Mouse (Mus musculus) embryonic facial prominence, embryonic 10.5 days (tissue): Measurements from ENCODE around the gene Msmo1. TPM values are rescaled to one million over a fixed set of nuclear protein-coding genes. Genes with fewer than 3 reads are reported as not detected.

Experiments used
- DNase-seq: peaks from one replicate; pipeline ENCODE4 v3.0.0-alpha.2; 2017; ENCODE audit warnings: low spot score
- H3K27ac ChIP-seq: fragments of 300-500 bp; sonication (generic); replicated peaks from 2 replicates; pipeline ENCODE4 v1.5.1; 2016; ENCODE audit warnings: mild to moderate bottlenecking
- H3K27me3 ChIP-seq: fragments of 300-500 bp; sonication (generic); replicated peaks from 2 replicates; pipeline ENCODE4 v1.6.1; 2016; ENCODE audit warnings: low read depth, mild to moderate bottlenecking; ENCODE audit not compliant: poor library complexity, severe bottlenecking
- H3K36me3 ChIP-seq: fragments of 300-500 bp; sonication (generic); replicated peaks from 2 replicates; pipeline ENCODE4 v1.6.1; 2016; ENCODE audit warnings: mild to moderate bottlenecking, moderate library complexity
- H3K4me1 ChIP-seq: fragments of 300-500 bp; sonication (generic); 2 replicates; pipeline ENCODE4 v1.6.1; 2016
- H3K4me3 ChIP-seq: fragments of 300-500 bp; sonication (generic); 2 replicates; pipeline ENCODE4 v1.5.1; 2016; ENCODE audit warnings: mild to moderate bottlenecking, moderate library complexity
- H3K9me3 ChIP-seq: fragments of 300-500 bp; sonication (generic); 2 replicates; pipeline ENCODE4 v1.6.1; 2016; ENCODE audit warnings: mild to moderate bottlenecking
- WGBS: fragments of 180-500 bp; shearing (Covaris S2); methylation state at CpG from one replicate; pipeline ENCODE4 v1.1.7; 2016; 5-methylcytosine and 5-hydroxymethylcytosine counted together
- polyA plus RNA-seq: library from polyadenylated mRNA; unstranded; fragments of >200 nt; fragmentation: Nextera tagmentation; extraction: Ambion mirVana; gene quantifications from 2 replicates; pipeline ENCODE4 v1.2.1, GENCODE M21; 2016

Msmo1 gene
- polyA plus RNA-seq, 1 experiment from 2014 or later = 152 TPM

- no peaks in the 10 kb centered on the region for H3K9me3 ChIP-seq
- DNase-seq = peak; percentile 91
- no peaks in the 10 kb centered on the region for H3K36me3 ChIP-seq
- peak within 1 kb of the TSS; percentile 94 for H3K27ac ChIP-seq
- under 1% methylated on average over 54 of the region's 54 CpGs for WGBS
- H3K27me3 ChIP-seq = peaks cover 19% of the 10 kb centered on the region
- peaks cover 10% of the 10 kb centered on the region for H3K4me1 ChIP-seq
- peak within 1 kb of the TSS; percentile 70 for H3K4me3 ChIP-seq
Observed at GRCm38 (mm10) chr8:64692651-64693201, 40.9 kb downstream of the Msmo1 start, which contains the start of gene Cpe. Cpe (minus strand) TSS chr8:64693054.

DNA sequence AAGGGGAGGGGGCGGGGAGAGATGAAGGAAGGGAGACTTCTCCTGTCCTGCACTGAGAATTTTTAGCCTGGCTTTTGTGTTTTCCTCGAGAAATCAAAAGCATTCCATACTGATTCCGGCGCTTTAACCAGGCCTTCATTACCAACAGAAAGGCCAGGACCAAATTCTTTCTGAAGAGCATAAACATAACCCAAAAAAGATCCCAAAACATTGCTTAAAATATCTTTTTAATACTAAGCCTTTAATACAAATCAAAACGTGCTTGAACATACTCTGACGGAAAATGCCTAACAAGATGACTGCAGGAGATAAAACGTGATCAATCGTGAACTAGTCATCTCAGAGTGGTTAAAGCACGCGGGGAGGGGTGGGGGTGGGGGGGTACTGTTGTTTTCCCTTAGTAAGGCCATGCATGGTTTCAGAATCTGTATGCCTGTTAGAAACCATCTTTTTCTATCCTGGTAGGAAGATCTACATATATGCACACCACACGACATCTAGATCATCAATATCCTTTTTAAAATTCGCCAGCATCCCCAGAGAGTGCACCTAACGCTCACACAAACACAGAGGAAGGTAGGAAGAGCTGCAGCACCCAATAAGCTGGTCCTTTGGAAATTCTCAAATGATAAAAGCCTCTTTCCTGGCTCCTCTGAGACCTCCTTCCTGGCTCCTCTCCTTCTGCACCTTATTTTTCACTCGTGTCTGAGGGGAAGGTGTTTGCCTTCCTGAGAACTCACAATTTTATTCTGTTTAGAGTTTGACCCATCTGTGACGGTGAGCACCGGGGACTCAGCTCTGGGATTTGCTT, 41.8 kb downstream of the Msmo1 start:
- WGBS = 9% methylated on average over 16 of the region's 16 CpGs
- peak overlapping the region; percentile 94 for H3K27ac ChIP-seq
- DNase-seq = peak; percentile 13

DNA sequence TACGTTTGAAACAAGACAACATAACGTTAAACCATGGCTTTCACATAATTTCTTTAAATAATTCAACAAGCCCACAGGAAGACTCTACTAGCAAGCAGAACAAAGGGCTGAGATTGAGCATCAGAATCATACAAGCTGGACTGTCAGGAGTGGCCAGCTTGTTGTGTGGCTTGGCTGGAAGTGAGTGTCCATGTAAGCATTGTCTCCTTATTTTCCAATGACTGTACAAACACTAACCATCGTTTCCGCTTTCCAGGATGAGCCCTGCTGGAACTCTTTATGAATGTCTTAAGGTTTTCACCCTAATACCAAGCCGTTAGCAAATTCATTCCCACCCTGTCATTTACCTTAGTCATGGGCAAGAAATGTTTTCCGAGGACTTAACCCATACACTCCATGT, 42.7 kb downstream of the Msmo1 start:
- Histone ChIP-seq H3K9me3 (no peaks in the 10 kb centered on the region), H3K27me3 (peaks cover 19% of the 10 kb centered on the region), H3K36me3 (no peaks in the 10 kb centered on the region), H3K4me3 (no peak overlapping the region), H3K27ac (no peak overlapping the region), H3K4me1 (peaks cover 10% of the 10 kb centered on the region)
- 90% methylated on average over 6 of the region's 6 CpGs for WGBS
- no peak for DNase-seq

More for the DNA sequence above, 41.8 kb downstream of the Msmo1 start:
- H3K4me1 ChIP-seq = peaks cover 10% of the 10 kb centered on the region
- H3K4me3 ChIP-seq = peak overlapping the region; percentile 70
- H3K36me3 ChIP-seq = no peaks in the 10 kb centered on the region
- H3K9me3 ChIP-seq = no peaks in the 10 kb centered on the region
- H3K27me3 ChIP-seq = peaks cover 19% of the 10 kb centered on the region

GRCm38 (mm10) chr8:64690306-64690705, 43.3 kb downstream of the Msmo1 start:
- no peak overlapping the region for H3K4me3 ChIP-seq
- peaks cover 19% of the 10 kb centered on the region for H3K27me3 ChIP-seq
- H3K36me3 ChIP-seq = no peaks in the 10 kb centered on the region
- 82% methylated on average over 6 of the region's 6 CpGs for WGBS
- H3K4me1 ChIP-seq = peaks cover 10% of the 10 kb centered on the region
- H3K9me3 ChIP-seq = no peaks in the 10 kb centered on the region
- no peak for DNase-seq
- H3K27ac ChIP-seq = no peak overlapping the region

GRCm38 (mm10) chr8:64688741-64689140, 44.9 kb downstream of the Msmo1 start:
- no peaks in the 10 kb centered on the region for H3K9me3 ChIP-seq
- 83% methylated on average over 4 of the region's 4 CpGs for WGBS
- no peak overlapping the region for H3K4me3 ChIP-seq
- H3K27ac ChIP-seq = no peak overlapping the region
- DNase-seq = no peak
- H3K36me3 ChIP-seq = no peaks in the 10 kb centered on the region
- H3K4me1 ChIP-seq = peaks cover 10% of the 10 kb centered on the region
- peaks cover 6% of the 10 kb centered on the region for H3K27me3 ChIP-seq

GRCm38 (mm10) chr8:64688161-64688560, 45.4 kb downstream of the Msmo1 start:
- no peak for DNase-seq
- Histone ChIP-seq H3K27me3 (peaks cover under 1% of the 10 kb centered on the region; the same call in 1 of the 2 replicates), H3K4me3 (no peak overlapping the region), H3K9me3 (no peaks in the 10 kb centered on the region), H3K27ac (no peak overlapping the region), H3K4me1 (peaks cover 9% of the 10 kb centered on the region), H3K36me3 (no peaks in the 10 kb centered on the region)
- 85% methylated on average over 3 of the region's 3 CpGs for WGBS

DNA sequence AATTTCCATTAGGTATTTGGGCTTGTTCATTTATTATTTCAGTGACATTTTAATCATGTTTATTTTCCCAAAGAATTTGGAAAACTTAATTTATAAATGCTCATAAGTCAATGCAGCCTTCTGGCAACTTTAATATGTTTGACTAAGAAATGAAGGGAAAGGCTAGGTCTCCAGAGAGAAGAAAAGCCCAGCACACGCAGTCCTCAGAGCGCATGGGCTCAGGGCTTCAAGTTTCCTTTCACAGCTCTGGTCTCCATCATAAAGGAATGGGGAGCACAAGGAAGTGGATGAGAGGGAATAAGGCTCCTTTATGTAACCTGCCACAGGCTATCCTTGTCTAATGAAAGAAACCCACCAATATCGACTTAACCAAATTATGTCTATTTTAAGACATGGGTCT, 51.1 kb downstream of the Msmo1 start:
- Histone ChIP-seq H3K4me1 (no peaks in the 10 kb centered on the region), H3K9me3 (no peaks in the 10 kb centered on the region), H3K27ac (no peak overlapping the region), H3K4me3 (no peak overlapping the region), H3K27me3 (no peaks in the 10 kb centered on the region), H3K36me3 (no peaks in the 10 kb centered on the region)
- DNase-seq = no peak
- 63% methylated on average over 3 of the region's 3 CpGs for WGBS

DNA sequence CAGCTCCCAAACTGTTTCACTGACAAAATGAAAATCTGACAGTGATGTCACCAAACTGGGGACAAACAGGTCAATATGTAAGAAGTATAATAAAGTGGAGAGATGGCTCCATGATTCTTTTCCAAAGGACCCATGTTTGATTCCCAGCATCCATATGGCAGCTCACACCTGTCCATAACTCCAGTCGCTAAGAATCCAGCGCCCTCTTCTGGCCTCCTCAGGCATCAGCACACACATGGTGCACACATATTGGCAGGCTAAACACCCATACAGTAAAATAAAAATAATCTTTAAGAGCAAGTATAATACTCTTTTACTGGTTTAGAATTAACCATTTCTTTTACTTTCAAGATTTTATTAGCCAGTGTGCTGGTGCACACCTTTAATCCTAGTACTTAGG, 57.2 kb downstream of the Msmo1 start:
- Histone ChIP-seq H3K4me1 (no peaks in the 10 kb centered on the region), H3K27ac (no peak overlapping the region), H3K27me3 (no peaks in the 10 kb centered on the region), H3K4me3 (no peak overlapping the region), H3K36me3 (no peaks in the 10 kb centered on the region), H3K9me3 (no peaks in the 10 kb centered on the region)
- no peak for DNase-seq
- WGBS = 75% methylated on average over 2 of the region's 2 CpGs

GRCm38 (mm10) chr8:64674951-64675585, 58.5 kb downstream of the Msmo1 start:
- Histone ChIP-seq H3K36me3 (no peaks in the 10 kb centered on the region), H3K27ac (no peak overlapping the region)
- WGBS = 83% methylated on average over 8 of the region's 8 CpGs

DNA sequence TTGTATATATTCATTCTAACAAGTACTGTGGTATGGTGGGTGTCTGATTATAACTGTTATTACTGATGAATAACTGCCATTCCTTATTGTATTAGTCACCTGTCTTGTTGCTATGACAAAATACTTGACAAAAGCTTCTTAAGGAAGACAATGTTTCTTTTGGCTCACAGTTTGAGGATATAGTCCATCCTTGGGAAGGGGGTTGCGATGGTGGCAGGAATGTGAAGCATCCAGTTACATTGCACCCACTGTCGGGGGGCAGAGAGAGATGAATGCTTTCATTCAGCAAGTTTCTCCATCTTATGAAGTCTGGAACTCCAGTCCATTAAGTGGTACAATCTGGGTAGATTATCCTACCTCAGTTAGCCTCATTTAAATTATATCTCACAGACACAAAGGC, 60.7 kb downstream of the Msmo1 start:
- no peaks in the 10 kb centered on the region for H3K9me3 ChIP-seq
- H3K27me3 ChIP-seq = no peaks in the 10 kb centered on the region
- no peak overlapping the region for H3K4me3 ChIP-seq
- DNase-seq = no peak
- no peaks in the 10 kb centered on the region for H3K36me3 ChIP-seq
- 61% methylated on average over 2 of the region's 2 CpGs for WGBS
- H3K27ac ChIP-seq = no peak overlapping the region
- H3K4me1 ChIP-seq = no peaks in the 10 kb centered on the region

More at GRCm38 (mm10) chr8:64674951-64675585, 58.5 kb downstream of the Msmo1 start:
- H3K4me3 ChIP-seq = no peak overlapping the region
- DNase-seq = no peak
- H3K4me1 ChIP-seq = no peaks in the 10 kb centered on the region
- H3K27me3 ChIP-seq = no peaks in the 10 kb centered on the region
- no peaks in the 10 kb centered on the region for H3K9me3 ChIP-seq

DNA sequence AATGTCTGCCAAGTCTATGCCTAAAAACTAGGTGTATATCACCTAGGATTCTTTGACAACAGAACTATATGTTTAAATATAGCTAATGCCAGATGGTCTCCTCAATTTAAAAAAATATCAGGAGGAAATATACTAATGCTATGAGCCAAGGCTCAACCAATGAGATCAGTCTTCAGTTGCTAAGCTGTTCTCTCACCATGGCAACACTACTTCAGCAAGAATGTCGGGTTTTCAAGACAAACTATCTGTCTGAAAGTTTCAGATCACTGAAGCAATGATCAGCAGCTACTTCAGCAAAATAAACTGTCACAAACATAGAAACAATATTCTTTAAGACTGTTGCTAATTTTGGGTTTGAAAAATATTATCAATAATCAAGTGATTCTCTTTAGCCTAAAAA, 61.7 kb downstream of the Msmo1 start:
- no peak overlapping the region for H3K27ac ChIP-seq
- no peaks in the 10 kb centered on the region for H3K4me1 ChIP-seq
- H3K27me3 ChIP-seq = no peaks in the 10 kb centered on the region
- DNase-seq = no peak
- no peaks in the 10 kb centered on the region for H3K9me3 ChIP-seq
- WGBS = 58% methylated on average over 1 of the region's 1 CpGs
- no peak overlapping the region for H3K4me3 ChIP-seq
- no peaks in the 10 kb centered on the region for H3K36me3 ChIP-seq
